Comparison of ENCODE assay signal across 11 mouse cellular contexts in the genomic region with DNA sequence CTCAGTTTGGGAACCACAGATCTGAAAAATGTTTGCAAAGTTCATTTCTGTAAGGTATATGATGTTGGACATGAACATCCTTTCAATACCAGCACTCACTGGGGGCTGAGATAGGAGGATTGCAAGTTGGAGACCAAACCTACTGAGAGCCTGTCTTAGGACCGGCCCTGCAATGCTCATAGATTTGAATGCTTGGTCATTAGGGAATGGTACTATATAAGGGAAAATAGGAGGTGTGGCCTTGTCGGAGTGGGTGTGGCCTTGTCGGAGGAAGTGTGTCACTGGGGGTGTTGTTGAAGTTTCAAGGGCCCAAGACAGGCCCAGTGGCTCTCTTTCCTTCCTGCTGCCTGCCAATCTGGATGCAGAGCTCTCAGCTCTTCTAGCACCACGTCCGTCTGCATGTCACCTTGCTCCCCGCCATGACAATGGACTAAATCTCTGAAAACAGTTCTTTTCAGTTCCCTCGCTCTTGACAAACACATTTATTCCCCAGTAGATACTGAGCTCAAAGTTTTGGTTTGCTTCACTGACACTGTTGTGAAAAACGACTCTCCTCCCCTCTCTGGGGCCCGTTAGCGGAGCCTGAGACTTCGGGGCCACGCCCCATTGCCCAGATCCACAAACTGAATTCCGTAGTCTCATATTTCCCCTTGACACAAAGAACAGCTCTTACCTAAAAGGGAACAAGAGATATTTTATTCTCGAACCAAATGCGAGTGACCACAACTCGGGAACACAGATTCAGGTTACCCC. TPM values are rescaled to one million over a fixed set of nuclear protein-coding genes. Genes with fewer than 3 reads are reported as not detected.
"Had no signal": no experiment of that assay in that cellular context is flagged by ENCODE, and none has a peak within 500 bp of the region (broad histone marks: within the 10 kb centered on the region; RNA-seq: fewer than 3 reads in every experiment).

No protein-coding gene starts in this region.

- H3K4me3 ChIP-seq: left cerebral cortex, adult 2 months; limb, embryonic 12.5 days; midbrain, embryonic 12.5 days; neural tube, embryonic 13.5 days had no signal

- DNase-seq: kidney, adult 18-20 months; lung, adult 18-20 months; retina, postnatal 1 day; thymus, postnatal 4 days had no signal

- H3K4me1 ChIP-seq: limb, embryonic 12.5 days; midbrain, embryonic 12.5 days; neural tube, embryonic 13.5 days had no signal

- H3K27me3 ChIP-seq: limb, embryonic 12.5 days; midbrain, embryonic 12.5 days; neural tube, embryonic 13.5 days had no signal

- H3K4me2 ChIP-seq: limb, embryonic 12.5 days; midbrain, embryonic 12.5 days; neural tube, embryonic 13.5 days had no signal

- H3K9ac ChIP-seq: limb, embryonic 12.5 days; liver, embryonic 14.5 days; midbrain, embryonic 12.5 days; neural tube, embryonic 13.5 days had no signal

- H3K9me3 ChIP-seq: midbrain, embryonic 12.5 days; neural tube, embryonic 13.5 days had no signal

- H3K27ac ChIP-seq: left cerebral cortex, adult 2 months; limb, embryonic 12.5 days; liver, embryonic 14.5 days; midbrain, embryonic 12.5 days; neural tube, embryonic 13.5 days had no signal

- ATAC-seq: midbrain, embryonic 16.5 days had no signal

- H3K36me3 ChIP-seq: limb, embryonic 12.5 days; midbrain, embryonic 12.5 days; neural tube, embryonic 13.5 days had no signal

RNA-seq across cellular contexts. Expression of a gene that starts 24.3 kb away (rescaled TPM):
- total RNA-seq: megakaryocyte-erythroid progenitor cell, adult 5-6 weeks had no signal
